Mouse (Mus musculus): ENCODE data around the gene Tnfaip1.

DNA sequence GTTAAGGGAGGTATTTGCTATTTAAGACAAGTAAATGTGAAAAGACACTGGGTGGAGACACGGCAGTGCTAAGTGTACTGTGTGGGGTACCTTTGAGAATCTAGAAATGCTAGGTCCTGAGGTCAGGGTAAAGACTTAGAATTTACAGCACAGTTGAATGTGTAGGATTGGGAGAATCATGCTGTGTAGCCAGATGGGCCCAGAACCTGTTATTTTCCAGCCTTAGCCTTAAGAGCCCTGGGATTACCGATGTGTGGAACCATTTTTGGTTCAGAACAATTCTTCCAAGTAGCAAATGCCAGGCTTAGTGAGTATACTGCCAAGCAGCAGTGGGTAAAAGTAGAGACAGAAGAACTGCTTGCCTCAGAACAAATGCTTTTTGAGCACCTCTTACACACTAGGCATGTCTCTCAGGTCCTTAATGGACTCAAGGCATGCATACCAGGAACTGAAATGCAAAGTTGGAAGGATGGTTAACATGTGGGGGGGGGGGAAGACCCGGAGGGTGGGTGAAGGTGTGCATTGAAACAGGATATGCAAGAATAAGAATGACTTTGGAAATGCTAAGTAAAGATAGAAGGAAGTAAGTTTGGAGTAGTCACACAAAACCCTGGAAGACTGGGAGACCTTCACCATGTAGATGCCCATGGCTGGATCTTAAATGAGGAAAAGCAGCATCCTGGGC, 22.9 kb downstream of the Tnfaip1 start:
- TF ChIP-seq GATA1 (IDR thresholded peaks at IDR 0.05; ENCODE audit: borderline replicate concordance, low read length) (no peak), FLI1 (IDR thresholded peaks at IDR 0.05; ENCODE audit: low read length) (no peak)
